Mouse (Mus musculus) brain, embryonic 14.5 days (tissue): ENCODE data around the gene Rab2b.

Experiments used
- CTCF ChIP-seq: fragments of 200-500 bp; IDR thresholded peaks from 2 replicates; pipeline ENCODE4 v1.5.1; 2012; ENCODE audit warnings: inconsistent platforms, mild to moderate bottlenecking, moderate library complexity, borderline replicate concordance; ENCODE audit not compliant: insufficient read depth, insufficient read length; ENCODE audit errors: extremely low read depth
- POLR2A ChIP-seq: fragments of 200-500 bp; IDR thresholded peaks from 2 replicates; pipeline ENCODE4 v1.6.1; 2012; ENCODE audit warnings: mild to moderate bottlenecking, inconsistent platforms, borderline replicate concordance; ENCODE audit not compliant: poor library complexity, insufficient read depth, insufficient read length, severe bottlenecking; ENCODE audit errors: extremely low read depth

- TF ChIP-seq POLR2A (no peak), CTCF (no peak)
Measured at GRCm38 (mm10) chr14:52315283-52315780, 36.0 kb upstream of the Rab2b start.
